Mouse (Mus musculus): ENCODE measurements around the gene Ptma.

DNA sequence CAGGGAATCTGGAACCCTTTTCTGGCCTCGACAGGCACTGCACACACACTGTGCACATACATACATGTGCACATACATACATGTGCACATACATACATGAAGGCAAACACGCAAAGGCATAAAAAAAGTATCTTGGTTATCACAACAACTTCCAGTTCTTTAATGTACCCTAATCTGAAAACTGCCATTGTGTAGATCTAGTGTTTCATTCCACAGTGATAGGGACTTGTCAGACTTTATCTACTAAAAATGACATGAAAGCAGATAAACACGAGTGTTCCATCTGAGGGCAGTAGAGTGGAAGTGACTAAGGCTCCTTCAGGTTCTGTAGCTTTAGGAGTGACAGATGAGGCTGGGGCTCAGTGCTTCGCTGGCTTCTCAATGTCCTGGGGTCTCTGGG, 24.8 kb downstream of the Ptma start:
- no peak for TF ChIP-seq CTCF (IDR thresholded peaks at IDR 0.05)
- TF ChIP-seq EP300 (IDR thresholded peaks at IDR 0.05): no peak

All from lung, postnatal 0 days (tissue).